Mouse (Mus musculus) embryonic fibroblast, embryonic 13.5 days (primary cell): ENCODE measurements at regions not wholly inside any gene's neighbourhood (a gene's known extent, or its start where the extent isn't known, plus 50 kb on each side); places are given as distances from the start of the nearest gene placed in this dataset.

Source experiments
- CTCF ChIP-seq: IDR thresholded peaks from 2 replicates; pipeline ENCODE4 v1.5.1; 2011; ENCODE audit warnings: mild to moderate bottlenecking, control low read depth, low read length, moderate library complexity, borderline replicate concordance; ENCODE audit not compliant: insufficient read depth
- POLR2A ChIP-seq: IDR thresholded peaks from 2 replicates; pipeline ENCODE4 v1.6.1; 2011; ENCODE audit warnings: low read depth, mild to moderate bottlenecking, control low read depth, low read length, moderate library complexity

- TF ChIP-seq CTCF: no peak
- no peak for TF ChIP-seq POLR2A
Observed at GRCm38 (mm10) chr1:185823956-185824355, 293.2 kb downstream of the Lyplal1 start.
